12 mouse cellular contexts compared by ENCODE assay signal in genomic region chr5:4101770-4102169, GRCm38 (mm10). TPM values are rescaled to one million over a fixed set of nuclear protein-coding genes. Genes with fewer than 3 reads are reported as not detected.
DNase-seq lines count a peak whose midpoint lies in the region; ATAC-seq and TF ChIP-seq lines count a peak whose summit lies in the region.
"Had no signal": no experiment of that assay in that cellular context is flagged by ENCODE, and none has a peak within 500 bp of the region (broad histone marks: within the 10 kb centered on the region; RNA-seq: fewer than 3 reads in every experiment).

No protein-coding gene starts in this region.

- H3K4me1 ChIP-seq in liver, adult 2 months (ENCODE audit: control insufficient read depth, insufficient read depth, low read length) = peaks cover 8% of the 10 kb centered on the region; the same call in 1 of the 2 replicates
- H3K4me1 ChIP-seq in liver, embryonic 11.5 days (replicated peaks; ENCODE audit: control insufficient read depth, insufficient read depth, low read length) = peaks cover 3% of the 10 kb centered on the region
- H3K4me1 ChIP-seq in MEL (ENCODE audit: control insufficient read depth in 1 of 2, insufficient read depth in 2 of 2, low read length in 2 of 2) = no peaks in the 10 kb centered on the region
- H3K4me1 ChIP-seq in midbrain, embryonic 15.5 days = peaks cover 40% of the 10 kb centered on the region

- no peaks in the 10 kb centered on the region for H3K27me3 ChIP-seq in liver, adult 2 months (ENCODE audit: control insufficient read depth, insufficient read depth, low read length)
- H3K27me3 ChIP-seq in liver, embryonic 11.5 days (replicated peaks; ENCODE audit: control insufficient read depth, insufficient read depth, low read length) = no peaks in the 10 kb centered on the region
- no peaks in the 10 kb centered on the region for H3K27me3 ChIP-seq in MEL (ENCODE audit: control insufficient read depth in 1 of 2, insufficient read depth in 2 of 2, low read length in 2 of 2)
- H3K27me3 ChIP-seq in midbrain, embryonic 15.5 days (replicated peaks) = no peaks in the 10 kb centered on the region
- H3K27me3 ChIP-seq: embryonic facial prominence, embryonic 13.5 days; heart, embryonic 13.5 days had no signal

- peaks cover 4% of the 10 kb centered on the region; the same call in 1 of the 2 replicates for H3K79me2 ChIP-seq in liver, adult 2 months (ENCODE audit: control insufficient read depth, insufficient read depth, low read length)
- H3K79me2 ChIP-seq in MEL (ENCODE audit: control insufficient read depth, insufficient read depth, low read length, poor library complexity) = peaks cover 10% of the 10 kb centered on the region

- H3K36me3 ChIP-seq in liver, adult 2 months (ENCODE audit: control insufficient read depth, insufficient read depth, low read length) = peaks cover 33% of the 10 kb centered on the region
- peaks cover 25% of the 10 kb centered on the region for H3K36me3 ChIP-seq in liver, embryonic 11.5 days (ENCODE audit: control insufficient read depth, insufficient read depth, low read length)
- H3K36me3 ChIP-seq in MEL (ENCODE audit: control insufficient read depth in 1 of 2, insufficient read depth in 2 of 2, low read length in 2 of 2) = peaks cover 8 to 9% of the 10 kb centered on the region in 2 experiments
- peaks cover 29% of the 10 kb centered on the region for H3K36me3 ChIP-seq in midbrain, embryonic 15.5 days (replicated peaks)

- TF ChIP-seq EP300 in MEL (IDR thresholded peaks at IDR 0.05; ENCODE audit: low read depth in 1 of 2, low read length in 2 of 2) = no peak

- WGBS in liver, adult 2 months = 94% methylated on average over 2 of the region's 2 CpGs
- WGBS in liver, embryonic 11.5 days = 88% methylated on average over 2 of the region's 2 CpGs
- WGBS in midbrain, embryonic 15.5 days = 95% methylated on average over 2 of the region's 2 CpGs

- no peak overlapping the region for H3K4me2 ChIP-seq in liver, embryonic 11.5 days
- H3K4me2 ChIP-seq in midbrain, embryonic 15.5 days = 0 out of 2 replicates have a peak overlapping the region, but pooled peaks have one; percentile 63
- H3K4me2 ChIP-seq: heart, embryonic 13.5 days had no signal

- no peak overlapping the region for H3K4me3 ChIP-seq in liver, adult 2 months (ENCODE audit: insufficient read depth, low read depth, low read length)
- no peak overlapping the region for H3K4me3 ChIP-seq in liver, embryonic 11.5 days (ENCODE audit: low read depth, low read length)
- no peak overlapping the region for H3K4me3 ChIP-seq in MEL (ENCODE audit: control insufficient read depth in 1 of 2, insufficient read depth in 1 of 2, low read depth in 2 of 2, low read length in 2 of 2)
- no peak overlapping the region; the same call in 1 of the 2 replicates for H3K4me3 ChIP-seq in midbrain, embryonic 15.5 days
- H3K4me3 ChIP-seq: heart, embryonic 13.5 days had no signal

- peak; percentile 51 for TF ChIP-seq RAD21 in MEL (IDR thresholded peaks at IDR 0.05; ENCODE audit: low read depth, low read length)

- TF ChIP-seq POLR2A in liver, adult 2 months (IDR thresholded peaks at IDR 0.05; ENCODE audit: extremely low read depth, insufficient read depth, low read length) = no peak
- no peak for TF ChIP-seq POLR2A in MEL (IDR thresholded peaks at IDR 0.05; ENCODE audit: control insufficient read depth in 1 of 2, insufficient read depth in 1 of 2, low read depth in 1 of 2, low read length in 2 of 2, poor library complexity in 1 of 2)

- TF ChIP-seq CTCF in liver, adult 2 months (IDR thresholded peaks at IDR 0.05; ENCODE audit: low read depth, low read length) = peak; percentile 26
- peak; percentile 19 to 68 (median 64); a peak in 4 of 6 replicates for TF ChIP-seq CTCF in MEL (IDR thresholded peaks at IDR 0.05 in 2 of 3, conservative IDR thresholded peaks at IDR 0.05 in 1 of 3; ENCODE audit: control insufficient read depth in 1 of 3, insufficient read depth in 1 of 3, low read depth in 2 of 3, low read length in 3 of 3, poor library complexity in 1 of 3, severe bottlenecking in 1 of 3)

- no peak overlapping the region for H3K9ac ChIP-seq in liver, adult 2 months (ENCODE audit: low read depth, low read length)
- no peak overlapping the region for H3K9ac ChIP-seq in liver, embryonic 11.5 days (ENCODE audit: low read depth, low read length)
- no peak overlapping the region for H3K9ac ChIP-seq in MEL (ENCODE audit: control insufficient read depth, low read depth, low read length, poor library complexity, severe bottlenecking)
- H3K9ac ChIP-seq in midbrain, embryonic 15.5 days = no peak overlapping the region
- H3K9ac ChIP-seq: embryonic facial prominence, embryonic 13.5 days; heart, embryonic 13.5 days had no signal

- ATAC-seq in CD4-positive, CD25-positive, alpha-beta regulatory T cell, adult 4 months = no peak
- ATAC-seq in liver, embryonic 11.5 days (replicated peaks; ENCODE audit: low FRiP score) = no peak
- no peak for ATAC-seq in midbrain, embryonic 15.5 days (replicated peaks)

- no peak overlapping the region for H3K27ac ChIP-seq in liver, adult 2 months (replicated peaks; ENCODE audit: insufficient read depth, low read depth, low read length)
- no peak overlapping the region for H3K27ac ChIP-seq in liver, embryonic 11.5 days (ENCODE audit: low read depth, low read length)
- no peak overlapping the region for H3K27ac ChIP-seq in MEL (ENCODE audit: control insufficient read depth, low read depth, low read length)
- no peak overlapping the region for H3K27ac ChIP-seq in midbrain, embryonic 15.5 days
- H3K27ac ChIP-seq: embryonic facial prominence, embryonic 13.5 days; heart, embryonic 13.5 days had no signal

- peak; percentile 32 for DNase-seq in CD4-positive, CD25-positive, alpha-beta regulatory T cell, adult 2 months (ENCODE audit: low read depth, low spot score)
- DNase-seq in liver, adult 2 months (ENCODE audit: extremely low read depth, low read depth, low spot score) = no peak
- no peak for DNase-seq in liver, embryonic 11.5 days (ENCODE audit: low spot score)
- DNase-seq in MEL (ENCODE audit: low read depth, low spot score) = peak; percentile 48
- DNase-seq in right cerebral cortex, adult 18-20 months = no peak
- no peak for DNase-seq in kidney, adult 8-10 months
- DNase-seq: adrenal gland, adult 2 months; cerebellum, adult 8-10 months had no signal

- no peaks in the 10 kb centered on the region; the same call in 1 of the 2 replicates for H3K9me3 ChIP-seq in liver, embryonic 11.5 days (ENCODE audit: control insufficient read depth, low read length)
- no peaks in the 10 kb centered on the region for H3K9me3 ChIP-seq in MEL (replicated peaks; ENCODE audit: insufficient read depth, low read length)
- H3K9me3 ChIP-seq in midbrain, embryonic 15.5 days = no peaks in the 10 kb centered on the region
- H3K9me3 ChIP-seq: embryonic facial prominence, embryonic 13.5 days; heart, embryonic 13.5 days had no signal

TF ChIP-seq in MEL, 35 proteins besides CTCF, POLR2A, EP300 and RAD21:
- no peak for TF ChIP-seq MAZ (IDR thresholded peaks at IDR 0.05; ENCODE audit: low read depth, low read length)
- TF ChIP-seq ELF1 (IDR thresholded peaks at IDR 0.05; ENCODE audit: low read depth, low read length) = no peak
- no peak for TF ChIP-seq SIN3A (IDR thresholded peaks at IDR 0.05; ENCODE audit: low read length)
- TF ChIP-seq GATA1 (IDR thresholded peaks at IDR 0.05; ENCODE audit: low read depth, low read length) = peak; percentile 66
- peak; percentile 48 for TF ChIP-seq SMC3 (IDR thresholded peaks at IDR 0.05; ENCODE audit: low read depth, low read length)
- no peak for TF ChIP-seq TBP (IDR thresholded peaks at IDR 0.05; ENCODE audit: low read depth, low read length)
- peak; percentile 31; the same call in 1 of the 2 replicates for TF ChIP-seq ZC3H11A (IDR thresholded peaks at IDR 0.05; ENCODE audit: low read depth, low read length)
- no peak for TF ChIP-seq MAFK (IDR thresholded peaks at IDR 0.05; ENCODE audit: borderline replicate concordance, low read depth, low read length)

RNA-seq across cellular contexts. Expression of gene Cyp51, which starts 2.8 kb away (rescaled TPM):
- polyA plus RNA-seq in CD4-positive, CD25-positive, alpha-beta regulatory T cell, adult 4 months (2017; shearing (Covaris generic)) = 10 to 100 TPM; 46.1 to 51.8 TPM
- 207 and 253 TPM in 2 replicates for total RNA-seq in liver, adult 2 months (2014; rRNA removed)
- polyA plus RNA-seq in liver, adult 2 months (2012; rRNA removed) = 134 and 144 TPM in 2 replicates
- polyA plus RNA-seq in liver, embryonic 11.5 days (2014; fragmentation: Nextera tagmentation; extraction: Ambion mirVana) = 70.9 and 75.4 TPM in 2 replicates
- total RNA-seq in MEL (2012; rRNA removed) = 30.0 and 39.0 TPM in 2 replicates
- polyA plus RNA-seq in MEL (2012; ENCODE audit: insufficient read depth in 1 of 2, insufficient read length in 2 of 2, low read depth in 1 of 2, low replicate concordance in 2 of 2, missing spikeins in 1 of 2) = 10 to 100 TPM in 1 of 2 experiments, not detected in 1; 54.7 TPM
- 140 and 146 TPM in 2 replicates for polyA plus RNA-seq in midbrain, embryonic 15.5 days (2015; fragmentation: Nextera tagmentation; extraction: Ambion mirVana)

Comparison
In these comparisons a context has a peak if more than half of its experiments do, and no peak if none do; other contexts are left out.
1. DNase-seq: peak in CD4-positive, CD25-positive, alpha-beta regulatory T cell, adult 2 months (single experiment) and MEL (single experiment); none in liver, adult 2 months (single experiment), liver, embryonic 11.5 days (single experiment), right cerebral cortex, adult 18-20 months (single experiment) and kidney, adult 8-10 months (0 of 2).